ENCODE assay signal across 15 mouse cellular contexts in the genomic region with DNA sequence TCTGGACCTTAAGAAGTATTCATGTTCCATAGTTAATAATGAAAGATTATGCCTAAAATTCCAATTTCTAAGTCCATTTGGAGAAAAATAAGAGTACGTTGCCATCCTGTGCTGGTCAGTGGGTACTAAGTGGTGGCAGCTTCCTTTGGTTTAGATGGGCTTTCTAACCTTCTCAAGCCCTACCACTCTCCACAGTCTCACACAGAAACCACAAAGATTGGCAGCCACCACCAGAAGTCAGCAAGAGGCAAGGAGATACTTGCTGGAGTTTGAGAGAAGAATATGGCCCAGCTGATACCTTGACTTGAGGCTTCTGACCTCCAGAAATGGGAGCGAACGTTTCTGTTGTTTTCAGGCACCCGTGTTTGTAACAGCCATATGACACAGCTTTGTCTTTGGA. TPM values are rescaled to one million over a fixed set of nuclear protein-coding genes. Genes with fewer than 3 reads are reported as not detected.
DNase-seq lines count a peak whose midpoint lies in the region; ATAC-seq and TF ChIP-seq lines count a peak whose summit lies in the region.
"Had no signal": no experiment of that assay in that cellular context is flagged by ENCODE, and none has a peak within 500 bp of the region (broad histone marks: within the 10 kb centered on the region; RNA-seq: fewer than 3 reads in every experiment).

No protein-coding gene starts in this region.

- H3K27ac ChIP-seq in layer of hippocampus, adult 2 months, result peak overlapping the region; percentile 69
- H3K27ac ChIP-seq in liver, embryonic 16.5 days (ENCODE audit: low read length), result peak overlapping the region; percentile 40
- no peak overlapping the region for H3K27ac ChIP-seq in intestine, embryonic 16.5 days (ENCODE audit: low read length)
- no peak overlapping the region for H3K27ac ChIP-seq in forebrain, embryonic 15.5 days (replicated peaks)
- H3K27ac ChIP-seq: embryonic facial prominence, embryonic 13.5 days; hindbrain, embryonic 14.5 days had no signal

- no peak overlapping the region for H3K9ac ChIP-seq in liver, embryonic 16.5 days (ENCODE audit: low read depth, low read length)
- no peak overlapping the region for H3K9ac ChIP-seq in intestine, embryonic 16.5 days (ENCODE audit: low read depth, low read length)
- no peak overlapping the region for H3K9ac ChIP-seq in forebrain, embryonic 15.5 days (replicated peaks)
- H3K9ac ChIP-seq: embryonic facial prominence, embryonic 13.5 days; forebrain, embryonic 13.5 days; heart, embryonic 15.5 days; hindbrain, embryonic 14.5 days had no signal

- no peak for TF ChIP-seq CTCF in layer of hippocampus, adult 2 months (conservative IDR thresholded peaks at IDR 0.05)

- no peak for DNase-seq in layer of hippocampus, adult 2 months (ENCODE audit: low spot score in 2 of 2)
- no peak for DNase-seq in layer of hippocampus, adult 9-10 months (ENCODE audit: low spot score)
- DNase-seq in 416B (ENCODE audit: low read depth), result peak; percentile 68

- H3K4me2 ChIP-seq in liver, embryonic 16.5 days (ENCODE audit: low read depth, low read length), result no peak overlapping the region
- no peak overlapping the region for H3K4me2 ChIP-seq in intestine, embryonic 16.5 days (ENCODE audit: low read depth, low read length)
- no peak overlapping the region for H3K4me2 ChIP-seq in forebrain, embryonic 15.5 days (replicated peaks)
- H3K4me2 ChIP-seq: embryonic facial prominence, embryonic 13.5 days; heart, embryonic 11.5 days; hindbrain, embryonic 14.5 days had no signal

- no peaks in the 10 kb centered on the region for H3K36me3 ChIP-seq in liver, embryonic 16.5 days (ENCODE audit: control insufficient read depth, insufficient read depth)
- no peaks in the 10 kb centered on the region for H3K36me3 ChIP-seq in intestine, embryonic 16.5 days (ENCODE audit: control insufficient read depth, insufficient read depth, low read length)
- H3K36me3 ChIP-seq in forebrain, embryonic 15.5 days, result no peaks in the 10 kb centered on the region
- H3K36me3 ChIP-seq: embryonic facial prominence, embryonic 13.5 days; G1E; heart, embryonic 15.5 days; hindbrain, embryonic 10.5 days had no signal

- WGBS in liver, embryonic 16.5 days (ENCODE audit: insufficient replicate concordance), result 50% methylated on average over 4 of the region's 4 CpGs
- WGBS in intestine, embryonic 16.5 days, result 91% methylated on average over 4 of the region's 4 CpGs
- WGBS in forebrain, embryonic 15.5 days, result 92% methylated on average over 4 of the region's 4 CpGs

- peaks cover 70% of the 10 kb centered on the region for H3K4me1 ChIP-seq in liver, embryonic 16.5 days (ENCODE audit: control insufficient read depth, low read depth, low read length)
- H3K4me1 ChIP-seq in intestine, embryonic 16.5 days (ENCODE audit: control insufficient read depth, insufficient read depth, low read length), result 0 out of 2 replicates have a peak, but pooled peaks cover 6% of the 10 kb centered on the region
- peaks cover 24% of the 10 kb centered on the region for H3K4me1 ChIP-seq in forebrain, embryonic 15.5 days

- ATAC-seq in common myeloid progenitor, adult 5-6 weeks (replicated peaks; ENCODE audit: low read depth, poor library complexity, severe bottlenecking), result peak; percentile 61
- no peak for ATAC-seq in liver, embryonic 16.5 days (ENCODE audit: low read depth)
- no peak for ATAC-seq in intestine, embryonic 16.5 days
- ATAC-seq in erythroid progenitor cell, adult 5-6 weeks (replicated peaks; ENCODE audit: low FRiP score, poor library complexity, severe bottlenecking), result no peak
- ATAC-seq in forebrain, embryonic 15.5 days (replicated peaks), result no peak

- H3K4me3 ChIP-seq in layer of hippocampus, adult 2 months, result no peak overlapping the region
- H3K4me3 ChIP-seq in liver, embryonic 16.5 days (ENCODE audit: low read depth, low read length), result no peak overlapping the region
- no peak overlapping the region for H3K4me3 ChIP-seq in intestine, embryonic 16.5 days (ENCODE audit: low read length)
- H3K4me3 ChIP-seq in forebrain, embryonic 15.5 days, result no peak overlapping the region
- H3K4me3 ChIP-seq: embryonic facial prominence, embryonic 13.5 days; forebrain, embryonic 13.5 days; heart, embryonic 15.5 days; hindbrain, embryonic 10.5 days had no signal

- no peaks in the 10 kb centered on the region for H3K27me3 ChIP-seq in liver, embryonic 16.5 days (ENCODE audit: control insufficient read depth, insufficient read depth, low read depth, low read length)
- H3K27me3 ChIP-seq in intestine, embryonic 16.5 days (replicated peaks; ENCODE audit: control insufficient read depth, insufficient read depth, low read length), result no peaks in the 10 kb centered on the region
- H3K27me3 ChIP-seq in forebrain, embryonic 15.5 days, result no peaks in the 10 kb centered on the region
- H3K27me3 ChIP-seq: embryonic facial prominence, embryonic 13.5 days; forebrain, embryonic 13.5 days; heart, embryonic 15.5 days had no signal

- no peaks in the 10 kb centered on the region for H3K9me3 ChIP-seq in liver, embryonic 16.5 days (replicated peaks; ENCODE audit: control insufficient read depth, low read length)
- no peaks in the 10 kb centered on the region for H3K9me3 ChIP-seq in intestine, embryonic 16.5 days (ENCODE audit: control insufficient read depth, low read length)
- H3K9me3 ChIP-seq in forebrain, embryonic 15.5 days, result no peaks in the 10 kb centered on the region
- H3K9me3 ChIP-seq: embryonic facial prominence, embryonic 13.5 days; forebrain, embryonic 13.5 days; G1E; heart, embryonic 15.5 days; hindbrain, embryonic 10.5 days had no signal

RNA-seq across cellular contexts. Expression of gene Cpeb4, which starts 34.3 kb away (rescaled TPM):
- 100 to 1,000 TPM; 153 to 156 TPM for total RNA-seq in layer of hippocampus, adult 2 months (2021)
- total RNA-seq in common myeloid progenitor, adult 5-6 weeks (2017), result 8.2 TPM in 2 replicates
- 20.8 and 21.0 TPM in 2 replicates for polyA plus RNA-seq in liver, embryonic 16.5 days (2015; fragmentation: Nextera tagmentation; extraction: Ambion mirVana)
- polyA plus RNA-seq in intestine, embryonic 16.5 days (2015; fragmentation: Nextera tagmentation; extraction: Ambion mirVana), result 3.0 and 5.2 TPM in 2 replicates
- 413 and 439 TPM in 2 replicates for total RNA-seq in erythroid progenitor cell, adult 5-6 weeks (2015; ENCODE audit: low replicate concordance)
- 229 and 303 TPM in 2 replicates for total RNA-seq in erythroid progenitor cell, adult 5-6 weeks (2017; ENCODE audit: low replicate concordance)
- polyA plus RNA-seq in forebrain, embryonic 15.5 days (2015; fragmentation: Nextera tagmentation; extraction: Ambion mirVana), result 15.9 and 16.4 TPM in 2 replicates

Comparison
In these comparisons a context has a peak if more than half of its experiments do, and no peak if none do; other contexts are left out.
1. H3K27ac ChIP-seq: peak in layer of hippocampus, adult 2 months (single experiment) and liver, embryonic 16.5 days (single experiment); none in intestine, embryonic 16.5 days (single experiment) and forebrain, embryonic 15.5 days (single experiment).
2. RNA of gene Cpeb4, which starts 34.3 kb away (total RNA-seq): 229 to 439 TPM in erythroid progenitor cell, adult 5-6 weeks and 153 to 156 TPM in layer of hippocampus, adult 2 months; 8.2 TPM in common myeloid progenitor, adult 5-6 weeks; every median in the first group is over 10 times any median in the second.